Mouse (Mus musculus): ENCODE results near the gene Tada1. TPM values are rescaled to one million over a fixed set of nuclear protein-coding genes. Genes with fewer than 3 reads are reported as not detected.
A peak's percentile ranks its signal among the peaks of the same experiment; 100 is the strongest.

Tada1 gene
- polyA plus RNA-seq, 1 experiment from 2014 or later: 60.7 TPM

DNA sequence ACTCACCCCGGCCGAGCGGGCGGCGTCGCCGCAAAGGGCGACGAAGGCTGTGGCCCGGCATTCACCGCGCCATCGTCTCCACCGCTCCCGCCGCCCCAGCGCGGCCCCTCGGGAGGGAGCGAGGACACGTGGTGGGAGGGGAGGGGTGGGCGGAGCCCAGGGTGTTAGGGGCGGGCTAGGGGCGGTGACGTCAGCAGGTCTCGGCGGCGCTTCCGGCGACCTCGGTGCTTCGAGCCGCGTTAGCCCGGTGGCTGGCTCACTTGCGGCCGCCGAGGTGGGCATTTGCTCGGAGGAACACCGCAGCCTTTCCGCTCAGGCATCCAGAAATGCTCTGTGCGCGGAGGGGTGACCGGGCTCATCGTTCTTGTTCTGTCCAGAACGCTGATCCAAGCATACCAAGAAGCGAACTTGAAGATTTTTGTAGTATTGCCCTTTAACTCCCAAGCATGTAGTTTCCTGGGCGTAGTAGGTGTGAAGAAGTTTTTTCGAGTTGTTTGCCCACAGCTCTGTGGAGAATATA is 30.9 kb downstream of the Tada1 start, which contains the start of gene Pogk:
TSS of gene Pogk (minus strand) at position 163 of the 520 bp plus-strand sequence.
- Histone ChIP-seq H3K27ac (peak within 1 kb of the TSS; percentile 81), H3K27me3 (no peaks in the 10 kb centered on the region), H3K4me1 (replicated peaks) (peaks cover 22% of the 10 kb centered on the region), H3K9me3 (peaks cover 13% of the 10 kb centered on the region), H3K9ac (replicated peaks) (peak within 1 kb of the TSS; percentile 88), H3K4me3 (replicated peaks) (peak within 1 kb of the TSS; percentile 78), H3K4me2 (peak within 1 kb of the TSS; percentile 77), H3K36me3 (peaks cover 32% of the 10 kb centered on the region)
- ATAC-seq (ENCODE audit: insufficient number of reproducible peaks, insufficient read depth, low FRiP score, low TSS enrichment, low read depth): peak; percentile 87
- 5% methylated on average over 48 of the region's 49 CpGs for WGBS

DNA sequence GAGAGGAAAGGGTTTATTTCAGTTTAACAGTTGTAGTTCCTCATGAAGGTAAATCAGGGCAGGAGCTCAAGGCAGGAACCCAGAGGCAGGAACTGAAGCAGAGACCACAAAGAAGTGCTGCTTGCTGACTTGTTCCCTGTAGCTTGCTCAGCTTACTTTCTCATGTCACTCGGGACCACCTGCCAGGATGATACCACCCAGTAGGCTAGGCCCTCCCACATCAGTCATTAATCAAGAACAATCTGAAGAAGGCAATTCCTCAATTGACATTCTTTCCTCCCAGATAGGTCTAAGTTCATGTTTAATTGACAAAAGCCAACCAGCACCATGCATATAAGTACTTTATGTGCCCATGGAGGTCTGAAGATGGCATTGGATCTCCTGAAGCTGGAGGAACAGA is 32.6 kb downstream of the Tada1 start:
- H3K36me3 ChIP-seq: peaks cover 16% of the 10 kb centered on the region

DNA sequence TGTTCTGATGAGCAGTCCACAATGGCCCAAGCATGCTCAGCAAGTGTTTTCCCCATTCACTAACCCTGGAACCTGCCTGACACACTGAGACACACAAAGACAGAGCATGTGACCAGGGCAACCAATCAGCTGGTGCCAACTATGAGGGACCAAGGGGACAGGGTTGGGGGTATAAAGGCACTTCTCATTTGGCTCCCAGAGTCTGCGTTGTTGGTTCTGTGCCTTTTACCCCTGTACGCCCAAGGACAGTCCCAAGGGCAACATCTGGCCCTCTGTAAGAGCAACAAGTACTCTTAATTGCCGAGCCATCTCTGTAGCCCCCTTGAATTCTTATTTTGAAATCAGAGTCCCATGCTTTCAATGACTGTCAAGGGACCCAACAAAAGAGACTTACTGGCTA is 33.4 kb downstream of the Tada1 start:
- H3K4me2 ChIP-seq: no peak overlapping the region
- H3K9ac ChIP-seq (replicated peaks): no peak overlapping the region
- peaks cover 12% of the 10 kb centered on the region for H3K4me1 ChIP-seq (replicated peaks)
- peaks cover 13% of the 10 kb centered on the region for H3K9me3 ChIP-seq
- H3K36me3 ChIP-seq: peaks cover 9% of the 10 kb centered on the region
- WGBS: 91% methylated on average over 3 of the region's 3 CpGs
- no peak for ATAC-seq (ENCODE audit: insufficient number of reproducible peaks, insufficient read depth, low FRiP score, low TSS enrichment, low read depth)
- H3K27me3 ChIP-seq: no peaks in the 10 kb centered on the region
- no peak overlapping the region for H3K4me3 ChIP-seq (replicated peaks)
- no peak overlapping the region for H3K27ac ChIP-seq

More for the DNA sequence above, 32.6 kb downstream of the Tada1 start:
- no peak overlapping the region for H3K4me3 ChIP-seq (replicated peaks)
- H3K4me2 ChIP-seq: no peak overlapping the region
- H3K9ac ChIP-seq (replicated peaks): no peak overlapping the region
- no peaks in the 10 kb centered on the region for H3K27me3 ChIP-seq
- H3K4me1 ChIP-seq (replicated peaks): peaks cover 12% of the 10 kb centered on the region
- H3K27ac ChIP-seq: no peak overlapping the region
- peaks cover 13% of the 10 kb centered on the region for H3K9me3 ChIP-seq
- ATAC-seq (ENCODE audit: insufficient number of reproducible peaks, insufficient read depth, low FRiP score, low TSS enrichment, low read depth): no peak
- WGBS: 94% methylated on average over 1 of the region's 1 CpGs

DNA sequence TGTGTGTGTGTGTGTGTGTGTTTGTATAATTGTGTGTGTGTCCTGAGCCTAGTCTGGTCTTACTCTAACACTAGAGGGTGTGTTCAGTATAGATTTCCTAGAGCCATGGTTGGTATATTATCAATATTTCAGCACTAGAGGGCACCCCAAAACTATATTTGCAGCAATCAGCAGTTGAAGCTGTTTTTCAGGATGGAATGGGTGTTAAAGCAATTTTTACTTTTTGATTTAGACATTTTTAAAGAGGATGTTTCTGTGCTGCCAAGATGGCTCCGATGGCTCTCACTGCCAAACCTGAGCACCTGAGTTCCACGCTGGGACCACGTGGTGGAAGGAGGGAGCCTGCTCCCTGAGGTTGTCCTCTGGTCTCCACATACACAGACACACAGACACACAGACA is 50.2 kb downstream of the Tada1 start:
- no peaks in the 10 kb centered on the region for H3K36me3 ChIP-seq
- H3K4me1 ChIP-seq (replicated peaks): no peaks in the 10 kb centered on the region
- H3K4me3 ChIP-seq (replicated peaks): no peak overlapping the region
- 84% methylated on average over 3 of the region's 3 CpGs for WGBS
- ATAC-seq (ENCODE audit: insufficient number of reproducible peaks, insufficient read depth, low FRiP score, low TSS enrichment, low read depth): no peak; the same call in 1 of the 2 replicates
- H3K4me2 ChIP-seq: no peak overlapping the region
- H3K27me3 ChIP-seq: no peaks in the 10 kb centered on the region
- no peaks in the 10 kb centered on the region for H3K9me3 ChIP-seq
- no peak overlapping the region for H3K9ac ChIP-seq (replicated peaks)
- H3K27ac ChIP-seq: no peak overlapping the region

DNA sequence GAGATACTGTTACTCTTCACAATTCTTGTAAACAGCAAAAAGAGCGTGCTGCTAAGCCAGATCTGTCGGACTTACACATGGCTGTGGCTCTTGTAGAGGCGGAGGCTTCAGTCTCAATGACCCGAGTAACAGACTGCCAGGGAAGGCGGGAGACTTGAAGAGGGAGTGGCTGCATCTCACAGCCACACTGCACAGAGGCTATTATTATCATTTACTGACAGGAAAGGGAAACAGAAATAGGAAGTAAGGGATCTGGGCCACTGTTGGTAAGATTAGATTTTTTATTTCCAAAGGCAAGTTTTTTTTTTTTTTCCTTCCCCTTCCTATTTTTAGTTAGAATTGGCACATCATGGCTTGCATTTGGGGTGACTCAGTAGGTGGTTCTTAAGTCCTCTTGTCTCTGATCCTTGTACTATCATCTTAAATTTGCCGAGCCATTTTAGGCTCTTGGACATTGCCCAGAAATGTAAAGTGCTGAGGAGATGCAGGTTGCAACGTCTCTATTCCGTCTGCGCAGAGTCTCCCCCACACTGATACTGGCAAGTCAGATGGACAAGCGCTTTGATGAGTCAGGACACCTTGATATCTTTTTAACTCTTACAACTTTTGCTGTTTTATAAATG is 51.0 kb downstream of the Tada1 start:
- Histone ChIP-seq H3K4me3 (replicated peaks) (no peak overlapping the region), H3K9me3 (no peaks in the 10 kb centered on the region), H3K4me2 (no peak overlapping the region), H3K36me3 (no peaks in the 10 kb centered on the region), H3K27ac (no peak overlapping the region), H3K27me3 (no peaks in the 10 kb centered on the region), H3K9ac (replicated peaks) (no peak overlapping the region), H3K4me1 (replicated peaks) (no peaks in the 10 kb centered on the region)
- no peak for ATAC-seq (ENCODE audit: insufficient number of reproducible peaks, insufficient read depth, low FRiP score, low TSS enrichment, low read depth)
- WGBS: 63% methylated on average over 10 of the region's 10 CpGs

DNA sequence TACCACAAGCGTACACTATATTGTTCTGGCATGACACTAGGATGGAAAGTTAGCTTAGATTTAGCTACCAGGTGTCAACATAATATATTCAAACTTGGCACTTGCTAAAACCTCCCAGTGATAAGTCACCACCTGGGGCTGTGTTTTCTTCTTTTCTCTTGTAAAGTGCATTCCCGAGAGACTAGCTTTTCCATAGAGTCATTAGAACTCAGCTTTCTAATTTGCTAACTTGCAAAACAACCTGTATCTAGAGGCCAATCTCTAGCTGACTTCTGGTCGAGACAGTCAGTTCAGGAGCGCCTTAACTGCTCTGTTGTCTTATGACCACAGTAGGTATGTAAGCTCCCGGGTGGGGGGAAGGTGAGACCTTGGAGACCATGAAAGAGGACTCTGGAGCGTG is 60.5 kb downstream of the Tada1 start:
- WGBS: 68% methylated on average over 6 of the region's 6 CpGs
- Histone ChIP-seq H3K4me2 (no peak overlapping the region), H3K27ac (no peak overlapping the region), H3K9ac (replicated peaks) (no peak overlapping the region), H3K27me3 (no peaks in the 10 kb centered on the region), H3K9me3 (no peaks in the 10 kb centered on the region), H3K4me3 (replicated peaks) (no peak overlapping the region), H3K36me3 (no peaks in the 10 kb centered on the region), H3K4me1 (replicated peaks) (no peaks in the 10 kb centered on the region)
- no peak for ATAC-seq (ENCODE audit: insufficient number of reproducible peaks, insufficient read depth, low FRiP score, low TSS enrichment, low read depth)

DNA sequence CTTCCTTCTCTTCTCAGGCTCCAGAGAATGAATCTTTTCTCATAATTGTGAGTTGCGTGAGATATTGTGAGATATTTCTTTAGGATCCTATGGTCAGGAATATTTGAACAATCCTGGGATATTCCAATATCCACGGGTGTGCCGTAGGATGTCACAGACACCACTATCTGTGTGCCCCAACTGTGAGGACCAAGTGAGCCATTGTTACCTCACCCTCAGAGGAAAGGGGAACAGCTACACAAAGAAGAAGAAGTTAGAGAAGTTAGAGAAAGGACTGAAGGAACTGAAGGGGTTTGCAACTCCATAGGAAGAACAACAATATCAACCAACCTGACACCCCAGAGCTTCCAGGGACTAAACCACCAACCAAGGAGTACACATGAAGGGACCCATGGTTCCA is 63.1 kb downstream of the Tada1 start:
- no peak for ATAC-seq (ENCODE audit: insufficient number of reproducible peaks, insufficient read depth, low FRiP score, low TSS enrichment, low read depth)
- Histone ChIP-seq H3K4me3 (replicated peaks) (no peak overlapping the region), H3K9ac (replicated peaks) (no peak overlapping the region), H3K27me3 (no peaks in the 10 kb centered on the region), H3K36me3 (no peaks in the 10 kb centered on the region), H3K27ac (no peak overlapping the region), H3K4me2 (no peak overlapping the region), H3K9me3 (no peaks in the 10 kb centered on the region), H3K4me1 (replicated peaks) (no peaks in the 10 kb centered on the region)
- WGBS: 91% methylated on average over 3 of the region's 3 CpGs

Other genes starting within 250 kb of the Tada1 start
- gene Gpa33, start 248.9 kb upstream of the Tada1 start, polyA plus RNA-seq (2016; fragmentation: Nextera tagmentation; extraction: Ambion mirVana): 0.33 and 0.46 TPM in 2 replicates
- gene Mael, start 140.3 kb upstream of the Tada1 start, polyA plus RNA-seq (2016; fragmentation: Nextera tagmentation; extraction: Ambion mirVana): 0.14 TPM in 1 of 2 replicates, not detected in the other
- gene Ildr2, start 125.0 kb upstream of the Tada1 start, polyA plus RNA-seq (2016; fragmentation: Nextera tagmentation; extraction: Ambion mirVana): 0.23 and 0.29 TPM in 2 replicates
- 24.9 and 29.0 TPM in 2 replicates for gene Pogk, start 30.8 kb downstream of the Tada1 start, polyA plus RNA-seq (2016; fragmentation: Nextera tagmentation; extraction: Ambion mirVana)
- gene Gm4846, start 118.5 kb downstream of the Tada1 start, polyA plus RNA-seq (2016; fragmentation: Nextera tagmentation; extraction: Ambion mirVana): not detected in 2 replicates

All from limb, embryonic 12.5 days (tissue).